Mouse (Mus musculus): ENCODE data around the gene Klkb1. TPM values are rescaled to one million over a fixed set of nuclear protein-coding genes. Genes with fewer than 3 reads are reported as not detected.

The Klkb1 gene
- total and polyA plus RNA-seq, 2 experiments from 2014 or later = not detected

GRCm38 (mm10) chr8:45267611-45268391 is 26.9 kb downstream of the Klkb1 start:
- 49% methylated on average over 4 of the region's 4 CpGs for WGBS
- Histone ChIP-seq H3K27me3 (ENCODE audit: control insufficient read depth, insufficient read depth, low read length) (no peaks in the 10 kb centered on the region), H3K36me3 (replicated peaks; ENCODE audit: control insufficient read depth, insufficient read depth, low read length) (no peaks in the 10 kb centered on the region), H3K4me2 (ENCODE audit: low read depth, low read length) (no peak overlapping the region), H3K27ac (ENCODE audit: low read depth) (no peak overlapping the region), H3K4me1 (ENCODE audit: control insufficient read depth, insufficient read depth) (no peaks in the 10 kb centered on the region), H3K4me3 (ENCODE audit: low read depth, low read length) (no peak overlapping the region), H3K9ac (replicated peaks; ENCODE audit: low read depth, low read length) (no peak overlapping the region), H3K9me3 (replicated peaks; ENCODE audit: control insufficient read depth, low read length) (no peaks in the 10 kb centered on the region)
- ATAC-seq (ENCODE audit: insufficient read depth, low read depth) = peak; percentile 36; the same call in 1 of the 2 replicates
- TF ChIP-seq EP300 (IDR thresholded peaks at IDR 0.05; ENCODE audit: low read depth) (no peak), CTCF (IDR thresholded peaks at IDR 0.05; ENCODE audit: low read depth) (no peak)
- peak; percentile 11 for DNase-seq (ENCODE audit: low spot score)

- DNase-seq (ENCODE audit: low spot score) = no peak
These were observed 27.7 kb downstream of the Klkb1 start for GRCm38 (mm10) chr8:45266993-45267392.

GRCm38 (mm10) chr8:45264918-45265317 is 29.7 kb downstream of the Klkb1 start:
- Histone ChIP-seq H3K9ac (replicated peaks; ENCODE audit: low read depth, low read length) (no peak overlapping the region), H3K9me3 (replicated peaks; ENCODE audit: control insufficient read depth, low read length) (no peaks in the 10 kb centered on the region), H3K4me2 (ENCODE audit: low read depth, low read length) (no peak overlapping the region), H3K27me3 (ENCODE audit: control insufficient read depth, insufficient read depth, low read length) (no peaks in the 10 kb centered on the region), H3K4me1 (ENCODE audit: control insufficient read depth, insufficient read depth) (no peaks in the 10 kb centered on the region), H3K27ac (ENCODE audit: low read depth) (no peak overlapping the region), H3K36me3 (replicated peaks; ENCODE audit: control insufficient read depth, insufficient read depth, low read length) (no peaks in the 10 kb centered on the region), H3K4me3 (ENCODE audit: low read depth, low read length) (no peak overlapping the region)
- TF ChIP-seq EP300 (IDR thresholded peaks at IDR 0.05; ENCODE audit: low read depth) = no peak
- no peak for TF ChIP-seq CTCF (IDR thresholded peaks at IDR 0.05; ENCODE audit: low read depth)
- ATAC-seq (ENCODE audit: insufficient read depth, low read depth) (no peak), DNase-seq (ENCODE audit: low spot score) (no peak)
- 76% methylated on average over 4 of the region's 4 CpGs for WGBS

More at GRCm38 (mm10) chr8:45266993-45267392, 27.7 kb downstream of the Klkb1 start:
- WGBS = 66% methylated on average over 8 of the region's 8 CpGs
- Histone ChIP-seq H3K36me3 (replicated peaks; ENCODE audit: control insufficient read depth, insufficient read depth, low read length) (no peaks in the 10 kb centered on the region), H3K4me2 (ENCODE audit: low read depth, low read length) (no peak overlapping the region), H3K4me1 (ENCODE audit: control insufficient read depth, insufficient read depth) (no peaks in the 10 kb centered on the region), H3K9ac (replicated peaks; ENCODE audit: low read depth, low read length) (no peak overlapping the region), H3K27ac (ENCODE audit: low read depth) (no peak overlapping the region), H3K4me3 (ENCODE audit: low read depth, low read length) (no peak overlapping the region), H3K9me3 (replicated peaks; ENCODE audit: control insufficient read depth, low read length) (no peaks in the 10 kb centered on the region), H3K27me3 (ENCODE audit: control insufficient read depth, insufficient read depth, low read length) (no peaks in the 10 kb centered on the region)
- ATAC-seq (ENCODE audit: insufficient read depth, low read depth) = no peak
- TF ChIP-seq EP300 (IDR thresholded peaks at IDR 0.05; ENCODE audit: low read depth) (no peak), CTCF (IDR thresholded peaks at IDR 0.05; ENCODE audit: low read depth) (no peak)

- 76% methylated on average over 3 of the region's 3 CpGs for WGBS
These were observed 31.8 kb downstream of the Klkb1 start for GRCm38 (mm10) chr8:45262851-45263250.

GRCm38 (mm10) chr8:45261920-45262319 is 32.7 kb downstream of the Klkb1 start, which contains the start of gene F11:
F11 (minus strand) TSS chr8:45262031.
- ATAC-seq (ENCODE audit: insufficient read depth, low read depth) (no peak), DNase-seq (ENCODE audit: low spot score) (no peak)
- no peak for TF ChIP-seq CTCF (IDR thresholded peaks at IDR 0.05; ENCODE audit: low read depth)
- no peak for TF ChIP-seq EP300 (IDR thresholded peaks at IDR 0.05; ENCODE audit: low read depth)
- no peaks in the 10 kb centered on the region for H3K4me1 ChIP-seq (ENCODE audit: control insufficient read depth, insufficient read depth)
- no peaks in the 10 kb centered on the region for H3K27me3 ChIP-seq (ENCODE audit: control insufficient read depth, insufficient read depth, low read length)
- WGBS = 78% methylated on average over 10 of the region's 10 CpGs
- H3K36me3 ChIP-seq (replicated peaks; ENCODE audit: control insufficient read depth, insufficient read depth, low read length) = no peaks in the 10 kb centered on the region
- H3K27ac ChIP-seq (ENCODE audit: low read depth) = no peak within 1 kb of the TSS
- H3K9me3 ChIP-seq (replicated peaks; ENCODE audit: control insufficient read depth, low read length) = no peaks in the 10 kb centered on the region
- no peak within 1 kb of the TSS for H3K4me3 ChIP-seq (ENCODE audit: low read depth, low read length)
- no peak within 1 kb of the TSS for H3K9ac ChIP-seq (replicated peaks; ENCODE audit: low read depth, low read length)
- no peak within 1 kb of the TSS for H3K4me2 ChIP-seq (ENCODE audit: low read depth, low read length)

More at GRCm38 (mm10) chr8:45262851-45263250, 31.8 kb downstream of the Klkb1 start:
- no peak overlapping the region for H3K27ac ChIP-seq (ENCODE audit: low read depth)
- no peak overlapping the region for H3K9ac ChIP-seq (replicated peaks; ENCODE audit: low read depth, low read length)
- no peak overlapping the region for H3K4me2 ChIP-seq (ENCODE audit: low read depth, low read length)
- H3K4me1 ChIP-seq (ENCODE audit: control insufficient read depth, insufficient read depth) = no peaks in the 10 kb centered on the region
- TF ChIP-seq EP300 (IDR thresholded peaks at IDR 0.05; ENCODE audit: low read depth) (no peak), CTCF (IDR thresholded peaks at IDR 0.05; ENCODE audit: low read depth) (no peak)
- no peaks in the 10 kb centered on the region for H3K36me3 ChIP-seq (replicated peaks; ENCODE audit: control insufficient read depth, insufficient read depth, low read length)
- ATAC-seq (ENCODE audit: insufficient read depth, low read depth) = no peak
- no peak overlapping the region for H3K4me3 ChIP-seq (ENCODE audit: low read depth, low read length)
- no peak for DNase-seq (ENCODE audit: low spot score)
- H3K9me3 ChIP-seq (replicated peaks; ENCODE audit: control insufficient read depth, low read length) = no peaks in the 10 kb centered on the region
- no peaks in the 10 kb centered on the region for H3K27me3 ChIP-seq (ENCODE audit: control insufficient read depth, insufficient read depth, low read length)

All from heart, postnatal 0 days (tissue).